Mouse (Mus musculus): ENCODE measurements around the gene Gm45753. TPM values are rescaled to one million over a fixed set of nuclear protein-coding genes. Genes with fewer than 3 reads are reported as not detected.

Gene Gm45753
- polyA plus RNA-seq, 1 experiment from 2014 or later, result not detected

GRCm38 (mm10) chr8:45321365-45321764 is 13.1 kb upstream of the Gm45753 start:
- Histone ChIP-seq H3K9me3 (no peaks in the 10 kb centered on the region), H3K9ac (no peak overlapping the region), H3K27me3 (no peaks in the 10 kb centered on the region), H3K36me3 (no peaks in the 10 kb centered on the region), H3K4me3 (no peak overlapping the region), H3K27ac (replicated peaks) (no peak overlapping the region), H3K4me1 (replicated peaks) (no peaks in the 10 kb centered on the region), H3K4me2 (no peak overlapping the region)
- WGBS, result 82% methylated on average over 2 of the region's 2 CpGs
- no peak for ATAC-seq (ENCODE audit: low read depth)

GRCm38 (mm10) chr8:45320930-45321329 is 12.7 kb upstream of the Gm45753 start:
- H3K9ac ChIP-seq, result no peak overlapping the region
- H3K36me3 ChIP-seq, result no peaks in the 10 kb centered on the region
- H3K4me1 ChIP-seq (replicated peaks), result no peaks in the 10 kb centered on the region
- H3K27me3 ChIP-seq, result no peaks in the 10 kb centered on the region
- H3K27ac ChIP-seq (replicated peaks), result no peak overlapping the region
- no peak for ATAC-seq (ENCODE audit: low read depth)
- no peaks in the 10 kb centered on the region for H3K9me3 ChIP-seq
- 67% methylated on average over 1 of the region's 1 CpGs for WGBS
- no peak overlapping the region for H3K4me2 ChIP-seq
- H3K4me3 ChIP-seq, result no peak overlapping the region

GRCm38 (mm10) chr8:45310967-45311366 is 2.7 kb upstream of the Gm45753 start:
- Histone ChIP-seq H3K9me3 (no peaks in the 10 kb centered on the region), H3K4me2 (no peak overlapping the region), H3K4me1 (replicated peaks) (no peaks in the 10 kb centered on the region), H3K27me3 (no peaks in the 10 kb centered on the region), H3K36me3 (no peaks in the 10 kb centered on the region), H3K27ac (replicated peaks) (no peak overlapping the region), H3K9ac (no peak overlapping the region), H3K4me3 (no peak overlapping the region)
- no peak for ATAC-seq (ENCODE audit: low read depth)
- 90% methylated on average over 4 of the region's 4 CpGs for WGBS

GRCm38 (mm10) chr8:45305479-45305878 is 2.8 kb downstream of the Gm45753 start:
- Histone ChIP-seq H3K36me3 (no peaks in the 10 kb centered on the region), H3K9ac (no peak overlapping the region), H3K4me1 (replicated peaks) (no peaks in the 10 kb centered on the region), H3K27me3 (no peaks in the 10 kb centered on the region), H3K9me3 (no peaks in the 10 kb centered on the region), H3K4me2 (no peak overlapping the region), H3K4me3 (no peak overlapping the region), H3K27ac (replicated peaks) (no peak overlapping the region)
- no peak for ATAC-seq (ENCODE audit: low read depth)
- WGBS, result 65% methylated on average over 1 of the region's 1 CpGs

- no peaks in the 10 kb centered on the region for H3K27me3 ChIP-seq
- no peak for ATAC-seq (ENCODE audit: low read depth)
- no peak overlapping the region for H3K27ac ChIP-seq (replicated peaks)
- H3K9ac ChIP-seq, result no peak overlapping the region
- H3K36me3 ChIP-seq, result no peaks in the 10 kb centered on the region
- no peaks in the 10 kb centered on the region for H3K4me1 ChIP-seq (replicated peaks)
- WGBS, result 89% methylated on average over 3 of the region's 3 CpGs
- H3K4me3 ChIP-seq, result no peak overlapping the region
- H3K4me2 ChIP-seq, result no peak overlapping the region
- H3K9me3 ChIP-seq, result no peaks in the 10 kb centered on the region
Measured at GRCm38 (mm10) chr8:45304354-45304753, 3.9 kb downstream of the Gm45753 start.

GRCm38 (mm10) chr8:45302390-45302789 is 5.9 kb downstream of the Gm45753 start:
- no peak overlapping the region for H3K9ac ChIP-seq
- H3K27ac ChIP-seq (replicated peaks), result no peak overlapping the region
- no peak overlapping the region for H3K4me3 ChIP-seq
- no peak for ATAC-seq (ENCODE audit: low read depth)
- WGBS, result 51% methylated on average over 8 of the region's 8 CpGs
- no peaks in the 10 kb centered on the region for H3K4me1 ChIP-seq (replicated peaks)
- H3K4me2 ChIP-seq, result no peak overlapping the region
- H3K36me3 ChIP-seq, result no peaks in the 10 kb centered on the region
- no peaks in the 10 kb centered on the region for H3K27me3 ChIP-seq
- no peaks in the 10 kb centered on the region for H3K9me3 ChIP-seq

GRCm38 (mm10) chr8:45295276-45295675 is 13.0 kb downstream of the Gm45753 start:
- ATAC-seq (ENCODE audit: low read depth), result no peak
- Histone ChIP-seq H3K9me3 (no peaks in the 10 kb centered on the region), H3K27ac (replicated peaks) (no peak overlapping the region), H3K27me3 (no peaks in the 10 kb centered on the region), H3K4me3 (no peak overlapping the region), H3K36me3 (no peaks in the 10 kb centered on the region), H3K4me1 (replicated peaks) (no peaks in the 10 kb centered on the region), H3K9ac (no peak overlapping the region), H3K4me2 (no peak overlapping the region)
- 96% methylated on average over 6 of the region's 6 CpGs for WGBS

GRCm38 (mm10) chr8:45294687-45295086 is 13.6 kb downstream of the Gm45753 start, which contains the start of gene Klkb1:
Gene Klkb1, minus strand, starts transcription at chr8:45294859.
- Histone ChIP-seq H3K9ac (no peak within 1 kb of the TSS), H3K4me3 (no peak within 1 kb of the TSS), H3K27me3 (no peaks in the 10 kb centered on the region), H3K4me1 (replicated peaks) (no peaks in the 10 kb centered on the region), H3K9me3 (no peaks in the 10 kb centered on the region), H3K36me3 (no peaks in the 10 kb centered on the region), H3K4me2 (no peak within 1 kb of the TSS), H3K27ac (replicated peaks) (no peak within 1 kb of the TSS)
- ATAC-seq (ENCODE audit: low read depth), result no peak
- 92% methylated on average over 7 of the region's 7 CpGs for WGBS

GRCm38 (mm10) chr8:45291790-45292189 is 16.5 kb downstream of the Gm45753 start:
- H3K9me3 ChIP-seq, result no peaks in the 10 kb centered on the region
- H3K27me3 ChIP-seq, result no peaks in the 10 kb centered on the region
- ATAC-seq (ENCODE audit: low read depth), result no peak
- H3K9ac ChIP-seq, result no peak overlapping the region
- 88% methylated on average over 2 of the region's 2 CpGs for WGBS
- no peaks in the 10 kb centered on the region for H3K4me1 ChIP-seq (replicated peaks)
- no peak overlapping the region for H3K4me3 ChIP-seq
- no peak overlapping the region for H3K27ac ChIP-seq (replicated peaks)
- H3K4me2 ChIP-seq, result no peak overlapping the region
- no peaks in the 10 kb centered on the region for H3K36me3 ChIP-seq

GRCm38 (mm10) chr8:45281630-45282029 is 26.6 kb downstream of the Gm45753 start:
- no peaks in the 10 kb centered on the region for H3K9me3 ChIP-seq
- 84% methylated on average over 8 of the region's 8 CpGs for WGBS
- H3K9ac ChIP-seq, result no peak overlapping the region
- no peaks in the 10 kb centered on the region for H3K36me3 ChIP-seq
- ATAC-seq (ENCODE audit: low read depth), result no peak
- H3K4me3 ChIP-seq, result no peak overlapping the region
- no peak overlapping the region for H3K4me2 ChIP-seq
- H3K4me1 ChIP-seq (replicated peaks), result no peaks in the 10 kb centered on the region
- no peaks in the 10 kb centered on the region for H3K27me3 ChIP-seq
- no peak overlapping the region for H3K27ac ChIP-seq (replicated peaks)

GRCm38 (mm10) chr8:45277453-45277852 is 30.8 kb downstream of the Gm45753 start:
- Histone ChIP-seq H3K9ac (no peak overlapping the region), H3K27ac (replicated peaks) (no peak overlapping the region), H3K36me3 (no peaks in the 10 kb centered on the region), H3K4me1 (replicated peaks) (no peaks in the 10 kb centered on the region), H3K4me2 (no peak overlapping the region), H3K4me3 (no peak overlapping the region), H3K9me3 (no peaks in the 10 kb centered on the region), H3K27me3 (no peaks in the 10 kb centered on the region)
- 82% methylated on average over 3 of the region's 3 CpGs for WGBS
- ATAC-seq (ENCODE audit: low read depth), result no peak

GRCm38 (mm10) chr8:45274317-45274716 is 33.9 kb downstream of the Gm45753 start:
- H3K36me3 ChIP-seq, result no peaks in the 10 kb centered on the region
- no peaks in the 10 kb centered on the region for H3K9me3 ChIP-seq
- no peak overlapping the region for H3K4me2 ChIP-seq
- H3K27me3 ChIP-seq, result no peaks in the 10 kb centered on the region
- no peaks in the 10 kb centered on the region for H3K4me1 ChIP-seq (replicated peaks)
- WGBS, result 78% methylated on average over 4 of the region's 4 CpGs
- H3K9ac ChIP-seq, result no peak overlapping the region
- no peak for ATAC-seq (ENCODE audit: low read depth)
- no peak overlapping the region for H3K4me3 ChIP-seq
- no peak overlapping the region for H3K27ac ChIP-seq (replicated peaks)

- Histone ChIP-seq H3K27ac (replicated peaks) (no peak overlapping the region), H3K9me3 (no peaks in the 10 kb centered on the region), H3K4me1 (replicated peaks) (no peaks in the 10 kb centered on the region), H3K27me3 (no peaks in the 10 kb centered on the region), H3K9ac (no peak overlapping the region), H3K4me3 (no peak overlapping the region), H3K36me3 (no peaks in the 10 kb centered on the region), H3K4me2 (no peak overlapping the region)
- ATAC-seq (ENCODE audit: low read depth), result no peak
Measured at GRCm38 (mm10) chr8:45269056-45269455, 39.2 kb downstream of the Gm45753 start.

All from neural tube, embryonic 13.5 days (tissue).